Mouse (Mus musculus) lung, embryonic 14.5 days (tissue): ENCODE measurements around the gene Ptpn14. TPM values are rescaled to one million over a fixed set of nuclear protein-coding genes. Genes with fewer than 3 reads are reported as not detected.

ENCODE experiments used
- ATAC-seq: fragments of 200-750 bp; cut with Nextera tagmentation; 2 replicates; pipeline ENCODE4 v1.8.0; 2017; ENCODE audit warnings: mild to moderate bottlenecking, moderate TSS enrichment, moderate library complexity; ENCODE audit not compliant: insufficient read depth
- DNase-seq: peaks from one replicate; pipeline ENCODE4 v3.0.0-alpha.2; 2015
- H3K27ac ChIP-seq: fragments of 300-500 bp; sonication (generic); 2 replicates; pipeline ENCODE4 v1.5.1; 2014; ENCODE audit warnings: low read depth, mild to moderate bottlenecking, moderate library complexity
- H3K27me3 ChIP-seq: fragments of 300-500 bp; sonication (generic); 2 replicates; pipeline ENCODE4 v1.6.1; 2014; ENCODE audit warnings: low read length, control low read depth; ENCODE audit not compliant: insufficient read depth
- H3K36me3 ChIP-seq: fragments of 300-500 bp; sonication (generic); 2 replicates; pipeline ENCODE4 v1.6.1; 2014; ENCODE audit warnings: control low read depth; ENCODE audit not compliant: insufficient read depth
- H3K4me1 ChIP-seq: fragments of 300-500 bp; sonication (generic); 2 replicates; pipeline ENCODE4 v1.6.1; 2014; ENCODE audit warnings: antibody characterized with exemption, control low read depth; ENCODE audit not compliant: insufficient read depth
- H3K4me2 ChIP-seq: fragments of 300-500 bp; sonication (generic); 2 replicates; pipeline ENCODE4 v1.6.1; 2014; ENCODE audit warnings: mild to moderate bottlenecking
- H3K4me3 ChIP-seq: fragments of 300-500 bp; sonication (generic); 2 replicates; pipeline ENCODE4 v1.5.1; 2014; ENCODE audit warnings: low read depth, low read length
- H3K9ac ChIP-seq: fragments of 300-500 bp; sonication (generic); 2 replicates; pipeline ENCODE4 v1.6.1; 2014
- H3K9me3 ChIP-seq: fragments of 300-500 bp; sonication (generic); 2 replicates; pipeline ENCODE4 v1.6.1; 2016; ENCODE audit warnings: low read depth, low read length, control low read depth
- CTCF ChIP-seq: IDR thresholded peaks from 2 replicates; pipeline ENCODE4 v1.5.1; 2016; ENCODE audit warnings: antibody characterized with exemption, low read depth
- WGBS: fragments of 180-500 bp; shearing (Covaris S2); extraction: QIAGEN DNeasy Blood & Tissue Kit; methylation state at CpG from one replicate; pipeline ENCODE4 v1.1.7; 2014; 5-methylcytosine and 5-hydroxymethylcytosine counted together
- polyA plus RNA-seq: library from polyadenylated mRNA; unstranded; fragments of >200 nt; fragmentation: Nextera tagmentation; extraction: Ambion mirVana; gene quantifications from 2 replicates; pipeline ENCODE4 v1.2.1, GENCODE M21; 2014

The Ptpn14 gene
- polyA plus RNA-seq, 1 experiment from 2014 or later, result 10.3 TPM

DNA sequence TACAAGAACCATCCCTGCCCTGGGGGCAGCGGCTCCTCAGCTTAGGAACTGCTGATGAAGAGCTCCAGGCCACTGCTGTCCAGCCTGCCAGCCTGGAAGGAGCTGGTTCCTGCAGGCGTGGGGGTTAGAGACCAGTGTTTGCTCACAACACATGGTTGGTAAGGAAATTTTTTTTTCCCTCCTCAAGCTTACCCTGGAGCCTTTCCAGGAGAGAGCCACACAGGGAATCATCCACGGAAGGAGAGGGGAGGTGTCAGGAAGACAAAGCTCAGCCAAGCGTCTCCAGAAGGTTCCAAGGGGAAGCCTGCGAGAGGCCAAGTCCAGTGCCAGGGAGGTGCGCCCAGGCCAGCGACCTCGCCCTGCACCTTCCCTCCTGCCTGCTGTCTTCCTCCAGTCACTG is 151.9 kb downstream of the Ptpn14 start:
- Histone ChIP-seq H3K9ac (no peak overlapping the region), H3K4me3 (no peak overlapping the region), H3K9me3 (no peaks in the 10 kb centered on the region), H3K4me1 (no peaks in the 10 kb centered on the region), H3K27ac (no peak overlapping the region), H3K4me2 (no peak overlapping the region), H3K27me3 (no peaks in the 10 kb centered on the region), H3K36me3 (peaks cover 8% of the 10 kb centered on the region; the same call in 1 of the 2 replicates)
- DNase-seq (no peak), ATAC-seq (no peak)
- no peak for TF ChIP-seq CTCF
- WGBS, result 56% methylated on average over 8 of the region's 8 CpGs

DNA sequence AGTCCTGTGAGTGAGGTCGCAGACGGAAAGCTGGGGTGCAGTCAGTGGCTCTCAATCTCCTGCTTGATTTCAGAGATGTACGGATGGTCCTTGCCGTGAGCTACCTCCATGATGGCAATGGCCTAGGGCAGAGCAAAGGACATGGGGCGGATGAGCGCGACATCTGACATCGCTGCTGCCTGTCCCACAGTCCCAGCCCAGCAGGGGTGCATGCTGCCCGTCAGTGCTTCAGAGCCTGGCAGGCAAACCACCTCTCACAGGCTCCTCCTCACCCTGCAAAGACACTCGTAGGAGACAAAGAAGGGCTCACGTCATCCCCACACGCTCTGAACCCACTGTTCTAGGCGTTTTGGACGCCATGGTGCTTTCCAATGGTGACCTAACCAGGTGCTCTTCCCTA is 152.7 kb downstream of the Ptpn14 start:
- peaks cover 13% of the 10 kb centered on the region for H3K36me3 ChIP-seq
- no peak overlapping the region for H3K9ac ChIP-seq
- no peaks in the 10 kb centered on the region for H3K27me3 ChIP-seq
- no peak for TF ChIP-seq CTCF
- no peak overlapping the region for H3K4me3 ChIP-seq
- H3K9me3 ChIP-seq, result no peaks in the 10 kb centered on the region
- 83% methylated on average over 14 of the region's 14 CpGs for WGBS
- no peak for ATAC-seq
- H3K4me2 ChIP-seq, result no peak overlapping the region
- no peaks in the 10 kb centered on the region for H3K4me1 ChIP-seq
- no peak for DNase-seq
- no peak overlapping the region for H3K27ac ChIP-seq

DNA sequence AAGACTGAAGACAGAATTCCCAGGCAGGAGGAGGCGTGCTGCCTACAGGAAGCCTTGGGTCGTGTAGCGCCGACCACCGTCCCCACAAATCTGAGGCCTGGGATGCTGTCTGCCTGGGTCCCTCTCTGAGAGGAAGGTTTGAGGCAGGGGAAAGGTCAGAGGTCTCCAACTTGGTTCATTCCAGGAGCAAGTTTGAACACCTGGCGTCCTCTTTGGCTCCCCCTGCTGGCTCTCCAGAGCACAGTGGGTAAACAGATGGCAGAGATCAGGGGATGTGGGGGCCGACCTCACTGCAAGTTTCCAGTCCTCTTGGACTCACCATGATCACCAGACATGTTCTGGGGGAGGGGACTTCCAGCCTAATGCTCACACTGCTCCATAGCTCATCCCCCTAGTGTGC is 154.8 kb downstream of the Ptpn14 start:
- TF ChIP-seq CTCF, result peak; percentile 79
- Histone ChIP-seq H3K9me3 (no peaks in the 10 kb centered on the region), H3K36me3 (peaks cover 20% of the 10 kb centered on the region), H3K9ac (no peak overlapping the region), H3K27ac (no peak overlapping the region), H3K27me3 (no peaks in the 10 kb centered on the region), H3K4me2 (no peak overlapping the region), H3K4me1 (no peaks in the 10 kb centered on the region), H3K4me3 (no peak overlapping the region)
- ATAC-seq (peak; percentile 31; the same call in 1 of the 2 replicates), DNase-seq (peak; percentile 54)
- 50% methylated on average over 7 of the region's 7 CpGs for WGBS

GRCm38 (mm10) chr1:189883531-189884170 is 155.6 kb downstream of the Ptpn14 start:
- WGBS, result 46% methylated on average over 18 of the region's 18 CpGs
- Histone ChIP-seq H3K4me1 (no peaks in the 10 kb centered on the region), H3K9me3 (no peaks in the 10 kb centered on the region), H3K4me3 (no peak overlapping the region), H3K9ac (no peak overlapping the region), H3K36me3 (peaks cover 20% of the 10 kb centered on the region), H3K27ac (no peak overlapping the region), H3K4me2 (no peak overlapping the region), H3K27me3 (no peaks in the 10 kb centered on the region)
- TF ChIP-seq CTCF, result peak; percentile 65
- ATAC-seq (no peak), DNase-seq (peak; percentile 62)

DNA sequence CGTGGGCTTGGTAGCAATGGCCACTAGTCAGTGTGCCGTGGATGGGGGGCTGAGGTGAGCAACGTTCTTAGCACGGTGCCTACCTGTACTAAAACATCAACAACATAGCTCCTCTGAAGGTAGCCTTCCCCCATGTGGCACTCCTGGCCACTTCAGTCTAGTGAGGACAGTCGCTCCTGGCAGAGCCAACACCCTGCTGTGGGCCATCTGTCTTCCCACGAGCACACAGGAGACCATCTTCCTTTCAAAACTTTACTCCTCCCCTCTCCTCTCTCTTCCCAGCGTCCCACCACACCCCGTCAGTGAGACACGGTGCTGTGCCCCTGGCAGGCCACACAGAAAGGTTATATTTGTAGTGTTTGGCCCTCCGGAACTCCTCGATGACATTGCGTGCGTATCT is 156.9 kb downstream of the Ptpn14 start:
- DNase-seq (no peak), ATAC-seq (no peak)
- no peaks in the 10 kb centered on the region for H3K9me3 ChIP-seq
- H3K36me3 ChIP-seq, result peaks cover 26% of the 10 kb centered on the region
- no peak overlapping the region for H3K4me3 ChIP-seq
- no peak for TF ChIP-seq CTCF
- H3K4me2 ChIP-seq, result no peak overlapping the region
- H3K4me1 ChIP-seq, result no peaks in the 10 kb centered on the region
- WGBS, result 62% methylated on average over 13 of the region's 13 CpGs
- no peak overlapping the region for H3K9ac ChIP-seq
- H3K27me3 ChIP-seq, result no peaks in the 10 kb centered on the region
- H3K27ac ChIP-seq, result no peak overlapping the region

DNA sequence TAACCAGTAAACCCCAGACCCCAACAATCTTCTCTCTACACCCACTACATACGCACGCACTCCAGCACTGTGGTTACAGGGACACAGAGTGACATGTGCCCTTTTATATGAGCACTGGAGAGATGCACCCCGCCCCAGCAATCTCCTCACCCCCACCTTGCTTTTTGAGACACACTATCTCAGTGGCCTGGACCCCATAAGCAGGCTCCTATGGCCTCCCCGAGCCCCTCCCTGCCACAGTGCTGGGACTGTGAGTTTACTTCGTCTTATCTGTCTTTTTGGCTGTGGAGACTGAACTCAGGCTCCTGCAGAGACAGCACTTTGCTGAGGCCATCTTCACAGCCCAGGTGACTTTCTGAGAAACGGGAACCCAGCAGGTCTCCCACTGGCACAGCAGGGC is 157.9 kb downstream of the Ptpn14 start:
- H3K4me2 ChIP-seq, result no peak overlapping the region
- 77% methylated on average over 6 of the region's 6 CpGs for WGBS
- no peaks in the 10 kb centered on the region for H3K27me3 ChIP-seq
- peaks cover 26% of the 10 kb centered on the region for H3K36me3 ChIP-seq
- no peak overlapping the region for H3K9ac ChIP-seq
- TF ChIP-seq CTCF, result no peak
- DNase-seq (no peak), ATAC-seq (no peak)
- no peaks in the 10 kb centered on the region for H3K4me1 ChIP-seq
- H3K9me3 ChIP-seq, result no peaks in the 10 kb centered on the region
- no peak overlapping the region for H3K27ac ChIP-seq
- no peak overlapping the region for H3K4me3 ChIP-seq

- Histone ChIP-seq H3K9me3 (no peaks in the 10 kb centered on the region), H3K27ac (no peak overlapping the region), H3K36me3 (peaks cover 18% of the 10 kb centered on the region), H3K4me2 (no peak overlapping the region), H3K4me3 (no peak overlapping the region), H3K27me3 (no peaks in the 10 kb centered on the region), H3K4me1 (no peaks in the 10 kb centered on the region), H3K9ac (no peak overlapping the region)
- 28% methylated on average over 7 of the region's 7 CpGs for WGBS
- DNase-seq (peak; percentile 79), ATAC-seq (peak; percentile 39)
- peak; percentile 92 for TF ChIP-seq CTCF
Observed at GRCm38 (mm10) chr1:189887518-189887917, 159.4 kb downstream of the Ptpn14 start.

DNA sequence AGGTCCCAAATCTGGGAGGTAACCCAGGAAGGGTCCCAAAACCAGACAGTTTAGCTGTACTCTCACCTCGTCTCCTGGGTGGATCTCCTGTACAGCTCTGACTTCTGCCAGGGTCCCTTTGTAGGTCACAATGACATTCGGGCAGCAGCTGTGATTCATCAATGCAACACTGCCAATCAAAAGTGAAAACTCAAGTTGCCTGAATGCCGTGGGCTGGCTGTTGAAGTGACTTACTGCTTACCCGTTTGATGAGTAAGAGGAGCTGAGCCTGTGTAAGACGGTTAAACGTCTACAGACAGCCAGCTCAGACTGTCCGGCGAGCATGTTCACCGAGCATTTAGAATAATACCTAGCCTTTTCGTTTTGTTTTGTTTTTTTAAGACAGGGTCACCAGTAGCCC is 160.7 kb downstream of the Ptpn14 start:
- Histone ChIP-seq H3K36me3 (peaks cover 28% of the 10 kb centered on the region), H3K4me1 (no peaks in the 10 kb centered on the region), H3K27me3 (no peaks in the 10 kb centered on the region), H3K9me3 (no peaks in the 10 kb centered on the region), H3K4me2 (no peak overlapping the region), H3K4me3 (no peak overlapping the region), H3K9ac (no peak overlapping the region), H3K27ac (no peak overlapping the region)
- no peak for ATAC-seq
- no peak for DNase-seq
- WGBS, result 64% methylated on average over 10 of the region's 10 CpGs
- TF ChIP-seq CTCF, result no peak
